Mouse (Mus musculus): ENCODE data around the gene Lpar2. TPM values are rescaled to one million over a fixed set of nuclear protein-coding genes. Genes with fewer than 3 reads are reported as not detected.
A peak's percentile ranks its signal among the peaks of the same experiment; 100 is the strongest.

Lpar2 gene
- polyA plus RNA-seq, 1 experiment = 0.23 TPM

DNA sequence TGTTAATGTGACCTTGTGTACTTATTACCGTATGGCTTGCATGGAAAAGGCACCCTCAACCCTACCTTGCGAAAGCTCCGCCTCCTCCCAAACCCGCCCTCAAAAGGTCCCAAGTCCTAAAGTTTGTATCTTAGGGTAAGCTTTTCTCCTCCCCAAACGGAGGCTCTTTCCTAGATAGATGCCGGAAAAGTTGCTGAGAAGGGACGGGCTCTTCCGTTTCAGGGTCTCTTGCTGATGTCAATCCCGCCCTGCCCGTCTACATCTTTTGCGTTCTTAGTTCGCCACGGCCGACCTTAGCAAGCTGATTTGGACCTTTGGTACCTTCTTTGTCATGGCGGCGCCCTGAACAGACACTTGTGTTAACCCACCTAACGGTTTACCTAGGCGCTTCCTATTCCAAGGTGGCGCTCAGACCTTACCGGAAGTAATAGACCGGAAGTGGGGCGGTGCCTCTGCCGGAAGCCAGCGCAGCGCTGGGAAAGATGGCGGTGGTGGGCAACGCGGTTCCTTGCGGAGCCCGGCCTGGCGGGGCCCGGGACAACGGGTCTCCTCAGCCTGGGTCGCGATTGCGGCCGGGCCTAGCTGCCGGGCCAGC lies 31.4 kb upstream of the Lpar2 start, which contains the start of the genes Atp13a1 and Zfp866:
TSS of gene Atp13a1 (plus strand) at position 391 of the 595 bp plus-strand sequence.
TSS of gene Zfp866 (minus strand) at position 406 of the 595 bp plus-strand sequence.
- H3K27me3 ChIP-seq (ENCODE audit: control insufficient read depth, insufficient read depth, low read length) = no peaks in the 10 kb centered on the region
- WGBS = 1% methylated on average over 38 of the region's 38 CpGs
- peak within 1 kb of the TSS; percentile 99 for H3K4me3 ChIP-seq (replicated peaks; ENCODE audit: insufficient read depth, low read depth, low read length)
- H3K4me1 ChIP-seq (ENCODE audit: control insufficient read depth, insufficient read depth, low read length) = peaks cover 4% of the 10 kb centered on the region; the same call in 1 of the 2 replicates
- peak within 1 kb of the TSS; percentile 56 for H3K27ac ChIP-seq (ENCODE audit: insufficient read depth, low read length)
- TF ChIP-seq POLR2A (IDR thresholded peaks at IDR 0.05; ENCODE audit: borderline replicate concordance, insufficient read depth, low read length) (peak; percentile 92), CTCF (IDR thresholded peaks at IDR 0.05; ENCODE audit: borderline replicate concordance, insufficient read depth, low read depth, low read length) (no peak)
- DNase-seq = peak; percentile 90 to 91

DNA sequence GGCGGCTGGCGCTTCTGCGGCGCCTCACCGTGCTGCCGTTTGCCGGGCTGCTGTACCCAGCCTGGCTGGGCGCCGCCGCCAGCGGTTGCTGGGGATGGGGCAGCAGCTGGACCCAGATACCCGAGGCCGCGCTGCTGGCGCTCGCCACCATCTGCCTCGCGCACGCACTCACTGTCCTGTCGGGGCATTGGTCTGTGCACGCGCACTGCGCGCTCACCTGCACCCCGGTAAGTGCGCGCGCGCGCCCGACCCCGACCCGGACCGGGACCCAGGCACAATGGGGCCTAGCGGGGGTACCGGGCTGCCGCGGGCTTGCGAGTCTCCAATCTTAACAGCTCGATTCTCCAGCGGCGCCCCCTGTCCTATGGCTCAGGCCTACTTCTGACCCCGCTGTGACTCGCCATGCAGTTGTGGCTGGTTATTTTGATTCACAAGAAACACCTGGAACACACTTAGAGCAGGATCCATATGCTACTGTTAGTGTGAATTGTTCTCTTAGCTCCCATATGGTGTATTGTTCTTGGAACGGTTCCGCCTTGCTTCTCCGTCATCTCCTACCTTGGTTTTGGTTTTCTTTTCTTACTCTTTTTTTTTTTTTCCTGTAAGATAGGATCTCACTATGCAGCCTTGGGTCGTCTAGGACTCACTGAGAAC lies 30.7 kb upstream of the Lpar2 start:
- DNase-seq = peak in 1 of 2 experiments; percentile 45
- TF ChIP-seq POLR2A (IDR thresholded peaks at IDR 0.05; ENCODE audit: borderline replicate concordance, insufficient read depth, low read length) (no peak), CTCF (IDR thresholded peaks at IDR 0.05; ENCODE audit: borderline replicate concordance, insufficient read depth, low read depth, low read length) (no peak)
- Histone ChIP-seq H3K4me1 (ENCODE audit: control insufficient read depth, insufficient read depth, low read length) (peaks cover 4% of the 10 kb centered on the region; the same call in 1 of the 2 replicates), H3K27ac (ENCODE audit: insufficient read depth, low read length) (peak overlapping the region; percentile 56; the same call in 1 of the 2 replicates), H3K4me3 (replicated peaks; ENCODE audit: insufficient read depth, low read depth, low read length) (peak overlapping the region; percentile 99), H3K27me3 (ENCODE audit: control insufficient read depth, insufficient read depth, low read length) (no peaks in the 10 kb centered on the region)
- under 1% methylated on average over 46 of the region's 48 CpGs for WGBS

DNA sequence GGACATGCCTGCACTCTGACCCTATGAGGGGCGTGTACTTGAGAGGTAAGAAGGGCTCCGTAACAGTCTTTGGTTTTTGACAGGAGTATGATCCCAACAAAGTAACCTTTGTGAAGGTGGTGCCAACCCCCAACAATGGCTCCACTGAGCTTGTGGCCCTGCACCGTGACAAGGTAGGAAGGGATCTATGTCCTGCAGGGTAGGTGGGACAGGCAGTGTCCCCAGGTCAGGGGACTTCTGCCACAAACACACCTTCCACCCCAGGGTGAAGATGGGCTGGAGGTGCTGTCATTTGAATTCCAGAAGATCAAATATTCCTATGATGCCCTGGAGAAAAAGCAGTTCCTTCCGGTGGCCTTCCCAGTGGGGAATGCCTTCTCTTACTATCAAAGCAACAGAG lies 28.6 kb upstream of the Lpar2 start:
- TF ChIP-seq CTCF (IDR thresholded peaks at IDR 0.05; ENCODE audit: borderline replicate concordance, insufficient read depth, low read depth, low read length) (no peak), POLR2A (IDR thresholded peaks at IDR 0.05; ENCODE audit: borderline replicate concordance, insufficient read depth, low read length) (no peak)
- Histone ChIP-seq H3K4me3 (replicated peaks; ENCODE audit: insufficient read depth, low read depth, low read length) (no peak overlapping the region), H3K27ac (ENCODE audit: insufficient read depth, low read length) (no peak overlapping the region), H3K4me1 (ENCODE audit: control insufficient read depth, insufficient read depth, low read length) (peaks cover 4% of the 10 kb centered on the region; the same call in 1 of the 2 replicates), H3K27me3 (ENCODE audit: control insufficient read depth, insufficient read depth, low read length) (no peaks in the 10 kb centered on the region)
- peak in 1 of 2 experiments; percentile 4 for DNase-seq
- WGBS = 86% methylated on average over 4 of the region's 4 CpGs

DNA sequence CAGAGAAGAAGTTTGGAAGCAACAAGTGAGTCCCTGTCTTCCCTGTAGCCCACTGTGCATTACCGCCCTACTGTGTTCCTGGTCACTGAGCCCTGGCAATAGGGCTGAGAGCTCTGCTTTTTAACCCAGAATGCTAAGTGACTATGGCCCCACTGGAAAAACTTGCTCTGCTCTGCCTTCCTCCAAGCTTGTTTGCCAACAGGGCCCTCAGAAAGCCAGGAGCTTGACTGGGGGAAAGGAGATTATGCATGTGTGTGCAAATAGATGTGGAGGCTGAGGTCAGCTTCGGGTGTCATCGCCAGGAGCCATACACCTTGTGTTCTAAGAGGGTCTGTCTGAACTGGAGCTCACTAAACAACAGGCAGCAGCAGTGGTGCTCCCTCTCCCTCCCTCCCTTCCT lies 28.1 kb upstream of the Lpar2 start:
- 97% methylated on average over 3 of the region's 3 CpGs for WGBS

DNA sequence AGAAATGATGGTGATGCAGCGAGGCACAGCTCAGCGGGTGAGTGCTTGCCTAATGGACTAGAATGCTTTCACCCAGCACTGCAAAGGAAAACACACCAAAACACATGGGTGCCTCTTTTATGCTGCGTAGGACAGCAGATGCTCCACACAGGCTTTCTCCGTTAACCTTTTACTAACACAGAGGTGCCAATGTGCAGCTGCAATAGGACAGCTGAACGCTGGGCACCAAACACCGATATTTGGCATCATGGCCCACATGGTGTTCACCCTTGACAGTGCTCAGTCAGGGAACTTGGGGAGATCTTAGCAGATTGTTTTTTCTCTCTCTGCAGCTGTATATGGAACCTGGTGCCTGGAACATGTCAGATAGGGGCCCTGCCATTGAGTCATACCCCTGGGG lies 27.3 kb upstream of the Lpar2 start:
- Histone ChIP-seq H3K27ac (ENCODE audit: insufficient read depth, low read length) (no peak overlapping the region), H3K27me3 (ENCODE audit: control insufficient read depth, insufficient read depth, low read length) (no peaks in the 10 kb centered on the region), H3K4me3 (replicated peaks; ENCODE audit: insufficient read depth, low read depth, low read length) (no peak overlapping the region), H3K4me1 (ENCODE audit: control insufficient read depth, insufficient read depth, low read length) (peaks cover 4% of the 10 kb centered on the region; the same call in 1 of the 2 replicates)
- peak in 1 of 2 experiments; percentile 2 for DNase-seq
- 85% methylated on average over 6 of the region's 6 CpGs for WGBS
- TF ChIP-seq POLR2A (IDR thresholded peaks at IDR 0.05; ENCODE audit: borderline replicate concordance, insufficient read depth, low read length) (no peak), CTCF (IDR thresholded peaks at IDR 0.05; ENCODE audit: borderline replicate concordance, insufficient read depth, low read depth, low read length) (no peak)

More for the DNA sequence above, 28.1 kb upstream of the Lpar2 start:
- Histone ChIP-seq H3K4me3 (replicated peaks; ENCODE audit: insufficient read depth, low read depth, low read length) (no peak overlapping the region), H3K27me3 (ENCODE audit: control insufficient read depth, insufficient read depth, low read length) (no peaks in the 10 kb centered on the region), H3K27ac (ENCODE audit: insufficient read depth, low read length) (no peak overlapping the region), H3K4me1 (ENCODE audit: control insufficient read depth, insufficient read depth, low read length) (peaks cover 4% of the 10 kb centered on the region; the same call in 1 of the 2 replicates)
- peak in 1 of 2 experiments; percentile 7 for DNase-seq
- TF ChIP-seq POLR2A (IDR thresholded peaks at IDR 0.05; ENCODE audit: borderline replicate concordance, insufficient read depth, low read length) (no peak), CTCF (IDR thresholded peaks at IDR 0.05; ENCODE audit: borderline replicate concordance, insufficient read depth, low read depth, low read length) (no peak)

DNA sequence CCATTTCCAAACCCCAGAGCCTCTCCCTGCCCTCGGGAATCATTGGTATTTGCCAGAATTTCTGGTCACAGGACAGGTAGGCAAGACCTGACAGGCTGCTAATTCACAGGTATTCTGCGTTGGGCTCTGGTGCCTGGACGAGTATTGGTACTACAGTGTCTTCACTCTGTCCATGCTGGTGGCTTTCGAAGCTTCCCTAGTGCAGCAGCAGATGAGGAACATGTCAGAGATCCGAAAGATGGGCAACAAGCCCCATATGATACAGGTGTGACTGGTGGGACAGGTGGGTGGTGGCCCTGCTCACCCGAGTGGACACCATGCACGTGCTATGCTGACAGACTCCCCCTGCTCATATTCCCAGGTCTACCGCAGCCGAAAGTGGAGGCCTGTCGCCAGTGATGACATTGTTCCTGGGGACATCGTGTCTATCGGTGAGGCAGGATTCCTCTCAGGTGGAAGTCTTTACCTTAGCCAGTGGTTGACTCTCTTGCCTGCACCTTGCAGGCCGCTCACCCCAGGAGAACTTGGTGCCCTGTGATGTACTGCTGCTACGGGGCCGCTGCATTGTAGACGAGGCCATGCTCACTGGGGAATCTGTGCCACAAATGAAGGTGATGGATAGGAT lies 25.4 kb upstream of the Lpar2 start:
- Histone ChIP-seq H3K4me1 (ENCODE audit: control insufficient read depth, insufficient read depth, low read length) (peaks cover 4% of the 10 kb centered on the region; the same call in 1 of the 2 replicates), H3K4me3 (replicated peaks; ENCODE audit: insufficient read depth, low read depth, low read length) (no peak overlapping the region), H3K27ac (ENCODE audit: insufficient read depth, low read length) (no peak overlapping the region), H3K27me3 (ENCODE audit: control insufficient read depth, insufficient read depth, low read length) (no peaks in the 10 kb centered on the region)
- peak in 1 of 2 experiments; percentile 6 for DNase-seq
- TF ChIP-seq CTCF (IDR thresholded peaks at IDR 0.05; ENCODE audit: borderline replicate concordance, insufficient read depth, low read depth, low read length) (no peak), POLR2A (IDR thresholded peaks at IDR 0.05; ENCODE audit: borderline replicate concordance, insufficient read depth, low read length) (no peak)
- WGBS = 95% methylated on average over 16 of the region's 16 CpGs

DNA sequence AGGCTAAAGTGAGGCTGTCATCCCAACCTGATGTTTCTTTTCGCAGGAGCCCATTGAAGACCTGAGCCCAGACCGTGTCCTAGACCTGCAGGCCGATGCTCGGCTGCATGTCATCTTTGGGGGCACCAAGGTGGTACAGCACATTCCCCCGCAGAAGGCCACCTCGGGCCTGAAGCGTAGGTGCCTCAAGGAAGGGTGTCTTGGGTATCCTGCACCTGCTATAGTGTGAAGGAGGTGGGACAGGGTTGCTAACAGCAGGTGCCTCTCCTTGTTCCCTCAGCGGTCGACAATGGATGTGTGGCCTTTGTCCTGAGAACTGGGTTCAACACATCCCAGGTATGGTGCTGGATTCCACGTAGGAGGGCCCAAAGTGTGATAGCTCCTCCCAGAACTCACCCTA lies 24.6 kb upstream of the Lpar2 start:
- H3K27me3 ChIP-seq (ENCODE audit: control insufficient read depth, insufficient read depth, low read length) = no peaks in the 10 kb centered on the region
- WGBS = 94% methylated on average over 10 of the region's 10 CpGs
- no peaks in the 10 kb centered on the region for H3K4me1 ChIP-seq (ENCODE audit: control insufficient read depth, insufficient read depth, low read length)
- TF ChIP-seq POLR2A (IDR thresholded peaks at IDR 0.05; ENCODE audit: borderline replicate concordance, insufficient read depth, low read length) = no peak
- no peak for TF ChIP-seq CTCF (IDR thresholded peaks at IDR 0.05; ENCODE audit: borderline replicate concordance, insufficient read depth, low read depth, low read length)
- peak in 1 of 2 experiments; percentile 7 for DNase-seq
- no peak overlapping the region for H3K27ac ChIP-seq (ENCODE audit: insufficient read depth, low read length)
- no peak overlapping the region for H3K4me3 ChIP-seq (replicated peaks; ENCODE audit: insufficient read depth, low read depth, low read length)

Data from cerebellum, adult 2 months (tissue).